Mouse (Mus musculus): ENCODE data around the gene Fzd5.

The Fzd5 gene

DNA sequence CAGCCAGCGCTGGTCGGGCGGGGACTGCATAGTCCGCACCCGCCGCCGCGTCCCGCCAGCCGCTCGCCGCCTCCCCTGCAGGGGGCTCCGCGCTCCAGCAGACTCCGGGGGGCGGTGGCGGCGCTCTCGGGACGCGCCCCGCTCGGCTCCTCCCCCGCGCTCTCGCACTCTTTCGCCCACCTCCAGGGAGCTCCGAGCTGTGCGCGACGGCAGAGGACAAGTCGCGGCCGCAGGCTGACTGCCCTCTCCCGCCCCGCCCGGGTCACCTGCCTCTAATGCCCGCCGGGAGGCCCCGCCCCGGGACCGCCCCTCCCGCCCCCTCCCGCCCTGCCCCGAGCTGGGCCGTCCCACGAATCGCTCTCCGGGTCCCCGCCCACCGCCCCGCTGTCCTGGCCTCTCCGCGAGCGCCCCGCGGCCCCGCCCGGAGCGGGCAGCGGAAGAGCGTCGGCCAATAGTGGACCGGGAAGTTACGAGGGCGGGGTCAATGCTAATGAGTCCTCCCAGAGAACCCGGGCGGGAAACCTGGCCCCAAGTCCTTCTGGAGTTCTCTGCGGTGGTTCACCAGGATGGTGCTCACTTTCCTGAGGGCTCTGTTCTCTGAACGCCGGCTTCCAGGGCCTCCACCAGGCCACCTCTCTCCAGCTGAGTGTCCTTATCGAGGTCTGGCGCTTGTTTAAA, at the start of gene Fzd5:
Gene Fzd5 (minus strand): TSS at position 250 of the 678 bp plus-strand sequence.
- DNase-seq (ENCODE audit: low spot score) = peak; percentile 95

DNA sequence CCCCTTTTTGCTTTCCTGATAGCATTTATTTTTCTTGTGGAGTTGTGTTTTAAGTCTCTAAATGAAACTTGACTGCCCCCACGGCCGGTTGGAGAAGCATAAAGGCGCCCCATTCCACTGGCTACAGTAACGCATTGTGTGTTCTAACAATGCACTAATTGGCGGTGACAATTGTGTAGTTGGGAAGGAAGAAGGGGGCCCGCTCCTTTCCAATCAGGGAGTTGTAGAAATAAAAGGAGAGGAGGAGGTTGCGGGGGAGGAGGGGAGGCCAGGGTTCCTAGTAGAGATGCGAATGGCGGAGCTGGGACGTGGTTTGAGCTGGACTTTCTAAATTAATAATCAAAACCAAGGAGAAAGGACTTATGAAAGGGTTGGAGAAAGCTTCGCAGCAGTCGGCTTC, 42.3 kb upstream of the Fzd5 start:
- DNase-seq (ENCODE audit: low spot score) = no peak

DNA sequence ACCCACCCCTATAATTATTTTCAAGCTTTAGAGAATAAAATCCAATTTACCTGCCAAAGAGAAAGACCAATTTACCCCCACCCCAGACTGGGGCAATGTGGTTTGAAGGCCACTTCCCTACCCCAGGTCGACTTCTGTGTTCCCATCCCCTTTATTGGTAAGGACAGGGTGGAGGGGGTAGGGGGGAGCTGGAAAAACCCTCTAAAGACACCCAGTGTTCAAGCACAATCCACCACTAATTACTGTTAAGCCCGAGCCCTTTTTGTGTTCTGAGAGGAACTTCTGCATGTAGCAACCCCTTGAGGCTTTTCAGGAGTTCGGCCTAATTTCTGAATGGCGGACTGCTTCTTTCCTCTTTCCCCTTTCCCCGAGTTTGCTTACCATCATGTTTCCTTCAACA, 41.9 kb upstream of the Fzd5 start:
- no peak for DNase-seq (ENCODE audit: low spot score)

DNA sequence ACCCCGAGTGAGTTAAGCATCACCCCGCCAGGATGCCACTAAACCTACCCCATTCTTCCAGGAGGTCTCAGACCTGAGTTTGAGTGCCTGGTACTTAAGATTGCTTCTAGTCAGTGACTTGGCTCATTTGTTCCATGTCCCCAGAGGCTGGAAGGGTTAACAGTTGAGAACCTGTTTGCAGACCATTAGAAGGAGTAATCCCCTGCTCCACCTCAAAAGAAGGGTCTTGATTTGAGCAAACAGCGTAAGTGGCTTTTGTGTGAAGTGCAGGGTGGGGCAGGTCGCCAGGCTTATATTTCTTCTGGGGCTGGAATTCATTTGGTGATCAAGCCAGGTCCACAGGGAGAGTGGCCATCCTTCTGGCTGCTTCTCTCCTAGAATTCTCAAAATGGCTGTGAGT, 35.8 kb upstream of the Fzd5 start:
- no peak for DNase-seq (ENCODE audit: low spot score)

DNA sequence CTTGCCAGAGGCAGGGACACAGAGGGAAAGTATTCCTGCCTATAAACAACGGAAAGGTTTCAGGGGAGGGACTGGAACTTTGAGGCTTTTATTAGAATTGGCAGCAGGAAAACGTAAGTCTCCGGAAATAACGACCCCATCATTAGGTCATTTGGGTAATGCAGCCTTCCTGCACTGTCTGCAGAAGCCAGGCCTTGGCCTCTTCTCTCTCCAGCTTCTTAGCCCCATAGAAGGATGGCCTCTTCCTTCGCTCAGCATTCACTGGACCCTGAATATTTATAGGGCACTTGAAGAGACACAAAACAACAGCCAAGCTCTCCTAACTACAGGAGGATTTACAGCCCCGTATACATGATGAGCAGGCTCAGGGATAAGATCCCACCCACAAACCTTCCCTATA, 32.6 kb upstream of the Fzd5 start:
- no peak for DNase-seq (ENCODE audit: low spot score)

DNA sequence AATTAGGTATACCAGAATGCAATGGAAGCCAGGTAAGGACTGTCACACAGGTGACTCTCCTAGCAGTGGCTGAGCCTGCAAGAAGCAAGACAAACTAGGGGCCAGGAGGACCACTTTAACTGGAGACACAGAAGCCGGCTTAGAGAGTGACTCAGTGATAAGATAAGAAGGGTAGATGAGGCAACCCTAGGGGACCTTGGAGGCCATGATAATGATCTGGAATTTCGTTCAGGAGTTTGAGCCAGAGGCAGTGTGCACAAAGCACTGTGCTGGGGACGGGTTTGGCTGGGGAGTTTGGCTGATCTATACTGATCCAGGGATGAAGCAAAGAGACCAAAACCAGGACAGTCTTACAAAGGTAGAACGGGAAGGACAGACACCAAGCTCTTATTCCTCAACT, 24.1 kb upstream of the Fzd5 start:
- no peak for DNase-seq (ENCODE audit: low spot score)

DNA sequence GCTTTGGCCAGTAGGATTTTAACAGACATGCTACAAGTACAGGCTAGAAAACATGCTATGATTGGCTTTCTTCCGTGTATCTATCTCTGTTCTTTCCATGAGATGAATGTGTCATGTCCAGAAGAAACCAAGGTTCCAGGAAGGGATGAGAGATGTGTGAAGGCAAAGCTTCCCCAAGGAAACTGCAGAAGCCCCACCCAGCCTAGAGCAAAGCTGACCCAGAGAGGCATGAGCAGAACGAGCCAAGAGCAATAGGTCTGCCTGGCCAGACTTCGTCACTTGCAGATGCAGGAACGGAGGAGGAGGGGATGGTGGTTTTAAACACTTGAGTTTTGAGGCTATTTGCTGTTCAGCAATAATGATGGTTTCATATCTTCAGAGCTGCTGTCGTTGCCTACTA, 20.2 kb upstream of the Fzd5 start:
- DNase-seq (ENCODE audit: low spot score) = peak; percentile 19

DNA sequence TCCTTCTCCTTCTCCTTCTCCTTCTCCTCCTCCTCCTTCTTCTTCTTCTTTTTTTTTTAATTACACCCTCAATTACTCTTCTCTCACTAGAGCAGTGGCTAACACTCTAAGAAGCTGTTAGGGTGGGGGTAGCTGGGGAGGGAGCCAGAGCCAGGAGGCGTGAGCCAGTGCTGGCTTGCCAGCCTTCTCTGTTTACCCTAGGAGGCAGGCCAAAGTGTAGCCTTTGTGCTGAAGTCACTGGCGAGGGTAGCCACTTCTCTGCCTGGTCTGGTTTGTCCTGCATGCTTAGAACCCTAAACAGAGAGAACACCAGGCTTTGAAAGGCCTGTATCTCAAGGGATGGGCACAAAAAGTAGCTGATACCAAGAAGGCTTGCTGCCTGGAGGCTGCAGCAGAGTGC, 19.7 kb upstream of the Fzd5 start:
- DNase-seq (ENCODE audit: low spot score) = peak; percentile 64

DNA sequence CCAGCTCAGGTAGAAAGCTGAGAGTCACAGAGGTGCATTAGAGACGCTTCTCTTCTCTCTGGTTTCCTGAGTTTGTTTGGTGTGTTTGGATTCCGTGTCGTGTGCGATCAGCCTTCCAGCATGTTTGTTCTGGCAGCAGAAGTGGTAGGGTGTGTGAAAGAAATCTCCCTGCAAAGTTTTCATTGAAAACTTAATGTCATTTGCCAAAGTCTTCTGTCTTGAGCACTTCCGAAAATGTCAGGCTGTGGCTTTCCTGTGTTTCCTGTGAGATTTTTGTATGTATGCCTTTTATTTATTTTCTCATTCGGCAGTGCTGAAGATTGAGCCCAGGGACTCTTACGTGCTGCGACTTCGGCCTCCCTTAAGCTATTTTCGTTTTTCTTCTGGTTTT, 19.1 kb upstream of the Fzd5 start:
- peak; percentile 48 for DNase-seq (ENCODE audit: low spot score)

DNA sequence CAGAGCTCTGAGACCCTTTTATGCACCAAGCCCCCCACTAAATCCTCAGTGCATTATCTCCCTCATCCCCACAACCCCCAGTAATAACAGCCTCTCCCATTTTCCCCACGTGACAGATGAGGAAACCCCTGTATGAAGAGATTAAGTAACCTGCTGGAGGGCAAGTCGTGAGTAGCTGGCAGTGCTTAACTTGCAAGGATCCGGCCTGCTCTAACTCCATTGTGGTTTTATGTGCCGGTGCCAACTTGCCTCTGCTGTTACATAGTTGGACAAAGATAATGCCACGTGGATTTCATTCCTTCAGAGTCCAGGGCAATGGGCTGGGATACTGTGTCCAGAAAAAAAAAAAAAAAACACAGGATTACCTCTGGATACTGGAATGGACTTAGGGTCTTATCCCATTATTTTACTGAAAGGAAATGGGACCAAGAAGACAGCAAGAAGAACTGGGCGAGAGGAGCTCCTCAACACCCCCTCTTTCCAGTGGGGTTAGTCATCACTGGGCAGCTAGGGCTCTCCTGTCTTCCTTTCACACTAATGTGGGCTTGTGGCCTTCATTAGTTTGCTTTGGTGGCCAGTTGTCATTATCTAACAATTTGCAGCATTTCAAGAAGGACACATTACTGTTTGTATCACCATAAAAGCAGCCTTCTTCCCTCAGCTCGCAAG, 18.6 kb upstream of the Fzd5 start:
- DNase-seq (ENCODE audit: low spot score) = peak; percentile 70

DNA sequence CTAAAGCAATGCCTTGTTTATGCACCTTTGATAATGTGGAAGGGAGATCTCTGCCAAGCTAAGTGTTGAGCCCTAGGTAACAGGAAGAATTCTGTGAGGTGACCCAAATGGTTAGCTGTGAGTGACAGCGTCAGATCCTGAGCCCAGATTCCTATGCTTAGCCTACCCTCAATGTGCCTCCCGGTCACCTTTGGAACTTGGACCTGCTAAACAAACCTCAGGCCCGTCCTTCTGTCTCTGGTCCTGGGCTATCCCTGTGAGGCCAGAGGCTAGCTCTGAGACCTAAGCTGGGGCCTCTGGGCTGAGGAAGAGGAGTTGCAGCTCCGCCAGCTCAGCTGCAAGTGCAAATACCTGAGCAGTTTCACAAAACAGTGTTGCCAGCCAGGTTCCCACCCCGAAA, 17.1 kb upstream of the Fzd5 start:
- DNase-seq (ENCODE audit: low spot score) = no peak

DNA sequence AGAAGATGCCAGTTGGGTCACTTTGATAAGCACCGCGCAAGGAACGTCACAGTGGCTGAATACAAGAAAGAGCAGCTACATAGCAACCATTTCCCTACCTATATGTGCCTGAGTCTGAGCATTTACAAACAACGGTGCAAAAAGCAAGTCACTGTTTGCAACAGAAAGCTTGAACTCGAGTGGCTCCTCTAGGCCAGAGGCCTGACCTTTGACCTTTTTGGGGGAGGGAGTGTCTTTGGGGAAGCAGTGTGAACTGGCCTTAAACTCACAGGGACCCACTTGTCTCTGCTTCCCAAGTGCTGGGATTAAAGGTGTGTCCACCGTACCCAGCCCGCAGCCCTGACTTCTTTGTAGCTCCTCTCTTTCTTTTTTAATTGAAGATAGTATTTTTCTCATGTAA, 16.1 kb upstream of the Fzd5 start:
- peak; percentile 63 for DNase-seq (ENCODE audit: low spot score)

DNA sequence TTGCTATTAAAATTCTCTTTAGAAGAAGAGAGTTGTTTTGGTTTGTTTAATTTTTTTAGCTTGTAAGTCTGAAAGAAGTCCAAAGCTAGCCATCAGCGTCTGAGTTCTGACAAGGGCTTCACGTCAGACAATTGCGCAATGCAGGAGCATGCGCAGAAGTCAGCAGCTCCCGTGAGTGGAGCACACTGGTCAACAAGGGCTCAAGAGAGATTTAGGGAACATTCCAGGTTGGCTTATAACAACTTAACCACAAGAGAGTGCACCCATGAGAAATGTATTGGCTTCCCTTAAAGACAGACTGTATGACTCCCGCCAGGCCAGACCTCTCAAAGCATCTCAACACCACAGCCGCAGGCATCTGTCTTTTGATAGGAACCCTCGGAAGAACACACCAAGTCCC, 15.6 kb upstream of the Fzd5 start:
- DNase-seq (ENCODE audit: low spot score) = peak; percentile 64

DNA sequence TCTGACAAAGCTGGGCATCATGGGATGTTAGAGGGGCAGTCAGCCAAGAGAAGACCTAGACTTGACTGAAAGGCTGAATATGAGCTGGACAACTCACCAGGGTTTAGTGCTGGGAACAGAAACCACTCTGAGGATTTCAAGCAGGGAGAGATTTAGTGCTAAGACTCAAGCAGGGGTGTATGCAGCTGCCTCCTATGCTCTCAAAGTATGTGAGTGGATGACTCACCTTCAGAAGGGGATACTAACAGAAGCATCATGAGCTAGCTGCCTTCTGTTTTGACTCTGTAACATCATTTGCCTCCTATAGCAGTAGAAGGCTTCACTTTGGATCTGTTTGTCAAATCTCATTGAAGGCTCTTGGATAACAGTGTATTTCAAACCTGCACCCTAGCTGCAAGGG, 7.1 kb upstream of the Fzd5 start:
- DNase-seq (ENCODE audit: low spot score) = no peak

DNA sequence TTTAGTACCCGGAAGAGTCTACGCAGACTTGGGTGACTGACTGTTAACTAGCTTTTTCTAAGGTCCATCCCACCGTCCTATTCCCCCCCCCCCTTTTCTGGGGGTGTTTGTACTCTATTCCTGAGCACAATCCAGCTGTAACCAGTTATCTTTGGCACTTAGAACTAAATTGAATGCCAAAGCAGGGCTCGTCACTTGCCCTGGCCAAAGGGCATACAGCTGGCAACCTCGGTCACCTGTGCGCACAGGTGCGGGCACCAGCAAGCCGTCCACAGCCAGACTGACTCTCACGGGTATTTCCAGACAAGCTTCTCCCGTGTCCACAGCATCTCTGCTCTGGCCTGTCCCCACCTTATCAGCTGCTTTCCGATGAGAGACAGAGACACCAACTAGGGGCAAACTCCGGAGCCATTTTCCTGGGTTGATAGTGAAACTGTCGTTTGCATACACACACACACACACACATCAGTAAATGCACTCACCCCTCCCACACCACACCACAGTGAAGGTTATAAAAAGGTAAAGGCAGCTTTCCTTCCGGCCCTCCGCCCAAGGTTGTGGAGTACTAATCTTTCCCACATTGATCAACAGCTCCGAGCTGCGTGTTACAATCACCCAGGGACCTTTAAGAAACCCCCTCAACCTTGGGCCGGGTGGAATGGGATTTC, 5.3 kb upstream of the Fzd5 start:
- DNase-seq (ENCODE audit: low spot score) = no peak

DNA sequence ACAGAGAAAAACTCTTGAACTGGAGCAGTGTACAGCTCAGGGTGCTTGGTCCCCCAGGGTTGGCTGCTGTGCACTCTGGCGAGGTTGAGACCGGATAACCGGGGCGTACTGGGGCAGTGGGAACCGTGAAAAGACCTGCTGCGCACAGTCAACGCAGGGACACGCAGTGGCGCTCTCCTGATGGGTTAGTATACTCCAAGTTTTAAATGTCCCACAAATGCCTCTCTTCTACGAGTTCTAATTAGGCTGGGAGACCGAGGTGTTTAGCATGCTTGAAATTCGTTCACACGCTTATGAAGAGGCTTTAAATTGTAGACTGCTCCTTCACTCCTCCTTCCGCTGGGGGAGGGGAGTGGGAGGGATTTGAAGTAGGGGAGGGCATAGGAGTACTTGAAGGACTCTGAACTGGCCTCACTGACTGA, 1.1 kb upstream of the Fzd5 start:
- DNase-seq (ENCODE audit: low spot score) = no peak

DNA sequence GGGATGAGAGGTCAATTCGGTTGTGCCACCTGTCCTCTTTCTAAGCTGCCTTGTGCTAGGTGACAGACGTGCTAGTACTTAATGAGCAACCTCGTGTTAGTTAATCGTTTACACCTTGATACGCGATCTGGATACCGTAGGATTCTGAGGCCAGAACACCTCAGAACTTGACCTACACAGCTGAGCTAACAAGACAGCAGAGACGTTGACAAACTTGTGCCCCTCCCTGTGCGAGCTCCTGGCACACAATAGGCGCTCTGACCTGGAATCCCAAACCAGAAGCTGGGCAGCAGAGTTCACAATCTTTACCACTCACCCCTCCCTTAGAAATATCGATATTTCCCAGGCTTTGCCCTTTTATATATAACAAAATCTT, 617 bp upstream of the Fzd5 start:
- DNase-seq (ENCODE audit: low spot score) = peak; percentile 31

DNA sequence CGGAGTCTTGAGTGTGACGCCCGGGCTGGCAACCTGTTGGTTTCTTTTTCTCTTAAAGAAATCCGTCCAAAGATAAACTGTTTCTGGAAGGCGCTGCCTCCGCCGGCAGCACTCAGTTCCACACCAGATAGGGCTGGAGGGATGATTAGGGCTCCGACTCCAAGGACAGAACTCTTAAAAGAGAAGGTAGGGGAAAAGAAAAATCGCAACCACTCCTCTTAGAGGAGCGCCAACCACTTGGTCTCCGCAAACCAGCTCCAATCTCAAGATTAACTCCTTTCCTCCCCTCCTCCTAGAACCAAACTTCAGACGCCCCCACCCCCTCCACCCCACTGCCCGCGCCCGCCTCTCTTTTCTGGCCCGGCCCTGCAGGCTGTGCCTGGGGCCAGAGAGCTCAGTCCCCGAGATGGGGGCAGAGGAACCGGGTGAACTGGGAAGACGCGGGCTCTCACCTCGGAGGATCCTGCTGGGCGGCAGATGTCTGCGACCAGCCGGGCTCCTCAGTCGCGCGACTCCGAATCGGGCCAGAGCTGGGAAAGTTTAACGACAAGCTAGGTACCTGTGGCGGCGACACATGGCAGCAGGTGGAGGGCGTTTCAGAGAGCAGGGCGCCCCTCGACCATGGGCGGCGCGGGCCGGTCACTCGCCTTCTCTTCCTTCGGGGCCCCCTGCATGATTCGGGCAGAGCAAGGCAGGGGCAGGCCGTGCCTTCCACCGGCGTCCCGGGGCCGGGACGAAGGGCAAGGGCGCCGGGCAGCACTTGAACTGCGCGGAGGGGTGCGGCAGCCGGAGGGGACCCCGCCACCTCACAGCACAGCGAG, 660 bp downstream of the Fzd5 start:
- peak; percentile 55 for DNase-seq (ENCODE audit: low spot score)

DNA sequence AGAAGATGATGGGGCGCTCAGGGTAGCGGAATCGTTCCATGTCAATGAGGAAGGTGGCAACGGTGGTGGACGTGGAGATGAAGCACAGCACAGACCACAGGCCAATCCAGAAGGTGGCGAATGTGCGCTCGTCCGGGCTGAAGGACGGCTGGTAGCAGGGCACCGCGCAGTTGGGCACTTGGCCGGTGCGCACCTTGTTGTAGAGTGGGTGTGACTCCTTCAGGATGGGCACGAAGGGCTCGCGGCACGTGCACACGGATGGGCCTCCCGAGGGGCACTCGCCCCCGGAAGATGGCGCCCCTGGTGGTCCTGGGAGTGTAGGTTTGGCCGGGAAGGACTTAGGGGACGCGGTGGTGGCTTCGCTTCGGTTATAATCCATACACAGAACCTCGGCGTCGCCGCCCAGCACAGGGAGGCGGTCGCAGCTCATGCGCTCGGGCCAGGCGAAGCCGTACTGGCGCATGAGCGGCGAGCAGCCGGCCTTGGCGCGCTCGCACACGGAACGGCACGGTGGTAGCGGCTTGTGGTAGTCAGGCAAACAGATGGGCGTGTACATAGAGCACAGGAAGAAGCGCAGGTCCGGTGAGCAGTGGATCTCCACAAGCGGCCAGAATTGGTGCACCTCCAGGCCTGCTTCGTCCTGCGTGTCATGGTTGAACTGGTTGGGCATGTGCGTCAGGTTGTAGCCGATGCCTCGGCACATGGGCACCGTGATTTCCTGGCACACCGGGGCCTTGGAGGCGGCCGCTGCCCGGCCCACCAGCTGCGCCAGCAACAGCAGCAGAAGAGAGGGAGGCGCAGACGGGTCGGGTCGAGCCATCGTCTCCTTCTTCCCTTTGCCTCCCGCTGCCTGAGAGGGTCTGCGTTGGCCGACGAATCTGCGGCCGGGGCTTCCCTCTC, 1.5 kb downstream of the Fzd5 start:
- no peak for DNase-seq (ENCODE audit: low spot score)

DNA sequence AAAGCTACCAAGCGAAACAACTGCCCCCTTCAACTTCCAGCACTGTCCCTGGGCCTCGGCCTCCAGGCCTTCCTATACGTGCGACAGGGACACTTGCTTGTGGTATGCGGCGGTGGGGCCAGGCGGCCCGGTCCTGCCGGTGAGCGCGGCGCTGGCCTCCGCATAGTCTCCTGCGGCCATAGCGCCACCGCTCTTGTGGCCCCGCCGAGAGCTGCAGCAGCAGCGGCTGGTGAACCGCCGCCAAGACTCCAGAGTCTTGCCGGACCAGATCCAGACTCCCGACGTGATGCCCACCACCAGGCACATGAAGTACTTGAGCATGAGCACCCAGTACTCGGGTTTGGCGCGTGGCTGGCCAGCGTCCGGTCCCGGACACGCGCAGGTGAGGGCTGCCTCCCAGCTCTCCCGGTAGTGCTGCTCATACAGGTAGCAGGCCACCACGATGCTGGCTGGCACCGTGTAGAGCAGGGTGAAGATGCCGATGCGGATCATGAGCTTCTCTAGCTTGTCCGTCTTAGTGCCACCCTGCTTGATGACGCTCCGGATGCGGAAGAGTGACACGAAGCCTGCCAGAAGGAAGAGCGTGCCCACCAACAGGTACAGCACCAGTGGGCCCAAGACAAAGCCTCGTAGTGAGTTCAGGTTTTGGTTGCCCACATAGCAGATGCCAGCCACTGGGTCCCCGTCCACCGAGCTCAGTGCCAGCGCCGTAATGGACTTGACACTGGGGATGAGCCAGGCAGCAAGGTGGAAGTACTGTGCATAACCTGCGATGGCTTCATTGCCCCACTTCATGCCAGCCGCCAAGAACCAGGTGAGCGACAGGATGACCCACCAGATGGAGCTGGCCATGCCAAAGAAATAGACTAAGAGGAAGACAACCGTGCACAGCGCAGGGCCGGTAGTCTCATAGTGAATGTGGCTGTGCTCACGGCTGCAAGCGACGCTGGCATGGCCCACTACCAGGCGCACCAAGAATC, 2.5 kb downstream of the Fzd5 start:
- DNase-seq (ENCODE audit: low spot score) = no peak

Measured in adipocyte (in vitro differentiated cells).